Mouse (Mus musculus) cerebellum, adult 9-11 months (tissue): ENCODE data around the gene Actg2.

ENCODE experiments used
- DNase-seq: peaks from one replicate; pipeline ENCODE4 v3.0.0; 2022

Actg2 gene

GRCm38 (mm10) chr6:83478217-83478616, 57.8 kb downstream of the Actg2 start:
- no peak for DNase-seq

- DNase-seq: no peak
These were observed 60.6 kb downstream of the Actg2 start for GRCm38 (mm10) chr6:83475431-83475830.

GRCm38 (mm10) chr6:83473240-83473639, 62.8 kb downstream of the Actg2 start:
- DNase-seq: peak; percentile 77

DNA sequence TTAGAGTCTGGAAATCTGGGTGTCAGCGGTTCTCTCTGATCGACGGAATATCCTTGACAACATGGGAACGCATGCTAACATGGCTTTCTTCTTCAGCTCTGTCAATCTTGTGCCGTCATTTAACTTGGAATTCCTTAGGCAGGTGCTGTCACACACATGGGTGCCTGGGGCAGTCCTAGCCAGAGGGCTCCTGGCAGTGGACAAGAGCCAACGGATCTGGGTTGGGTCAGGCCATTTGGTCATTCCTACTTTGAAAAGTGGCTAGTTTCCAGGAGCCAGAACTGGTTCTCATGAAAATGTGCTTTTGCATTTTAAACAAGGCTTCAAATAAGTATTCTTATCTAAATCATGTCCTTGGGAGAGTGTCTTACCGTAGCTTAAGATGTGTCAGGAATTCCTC, 64.3 kb downstream of the Actg2 start:
- DNase-seq: no peak

- no peak for DNase-seq
These were observed 72.1 kb downstream of the Actg2 start for GRCm38 (mm10) chr6:83464011-83464410.
